Mouse (Mus musculus) cerebellum, postnatal 25 days (tissue): ENCODE data around the gene Fut2.

ENCODE experiments used
- DNase-seq, 2 experiments: peaks; one replicate each; pipeline ENCODE4 v3.0.0; 2021; ENCODE audit warnings: mixed read lengths in 2 of 2

Fut2 gene

DNA sequence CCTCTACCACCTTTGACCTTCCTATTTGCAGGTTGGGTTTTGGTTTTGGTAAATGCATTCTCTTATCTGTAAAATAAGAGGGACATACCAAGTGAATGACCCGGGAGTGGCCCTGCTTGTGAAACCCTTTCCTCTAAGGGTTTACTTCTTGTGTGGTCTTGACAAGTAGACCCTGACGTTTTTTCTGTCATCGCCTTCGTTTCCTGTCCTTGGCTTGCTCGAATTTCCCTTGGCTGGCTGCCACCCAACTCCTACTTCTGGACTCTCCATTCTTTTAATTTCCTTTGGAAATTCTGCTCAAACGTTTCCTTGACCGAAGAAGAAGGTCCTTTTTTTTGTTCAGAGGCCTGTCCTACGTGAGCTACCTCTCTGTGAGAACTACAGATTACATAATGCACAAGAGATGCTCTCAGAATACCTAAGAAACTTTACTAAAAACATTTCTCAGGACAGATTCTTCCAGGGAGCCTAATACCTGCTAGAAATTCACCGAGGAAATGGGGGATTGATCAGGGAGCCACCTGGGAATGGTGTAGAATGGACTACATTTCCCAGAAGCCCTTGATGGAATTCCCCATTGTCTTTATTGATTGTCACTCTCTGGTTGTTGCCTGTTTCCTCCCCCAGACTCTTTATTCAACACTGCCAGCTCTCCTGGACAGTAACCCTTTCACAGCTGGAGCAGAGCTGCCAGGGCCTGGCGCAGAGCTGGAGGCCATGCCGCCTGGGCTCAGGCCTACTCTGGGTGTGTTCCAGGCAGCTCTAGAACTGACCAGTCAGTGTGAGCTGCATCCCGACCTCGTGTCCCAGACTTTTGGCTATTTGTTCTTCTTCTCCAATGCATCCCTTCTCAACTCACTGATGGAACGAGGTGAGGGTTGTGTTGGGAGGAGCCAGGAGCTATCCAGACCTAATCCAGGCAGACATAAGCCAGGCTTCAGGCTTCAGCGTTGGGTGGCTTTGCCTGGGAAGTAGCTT, 30.2 kb downstream of the Fut2 start:
- DNase-seq = peak in 1 of 2 experiments; percentile 33

DNA sequence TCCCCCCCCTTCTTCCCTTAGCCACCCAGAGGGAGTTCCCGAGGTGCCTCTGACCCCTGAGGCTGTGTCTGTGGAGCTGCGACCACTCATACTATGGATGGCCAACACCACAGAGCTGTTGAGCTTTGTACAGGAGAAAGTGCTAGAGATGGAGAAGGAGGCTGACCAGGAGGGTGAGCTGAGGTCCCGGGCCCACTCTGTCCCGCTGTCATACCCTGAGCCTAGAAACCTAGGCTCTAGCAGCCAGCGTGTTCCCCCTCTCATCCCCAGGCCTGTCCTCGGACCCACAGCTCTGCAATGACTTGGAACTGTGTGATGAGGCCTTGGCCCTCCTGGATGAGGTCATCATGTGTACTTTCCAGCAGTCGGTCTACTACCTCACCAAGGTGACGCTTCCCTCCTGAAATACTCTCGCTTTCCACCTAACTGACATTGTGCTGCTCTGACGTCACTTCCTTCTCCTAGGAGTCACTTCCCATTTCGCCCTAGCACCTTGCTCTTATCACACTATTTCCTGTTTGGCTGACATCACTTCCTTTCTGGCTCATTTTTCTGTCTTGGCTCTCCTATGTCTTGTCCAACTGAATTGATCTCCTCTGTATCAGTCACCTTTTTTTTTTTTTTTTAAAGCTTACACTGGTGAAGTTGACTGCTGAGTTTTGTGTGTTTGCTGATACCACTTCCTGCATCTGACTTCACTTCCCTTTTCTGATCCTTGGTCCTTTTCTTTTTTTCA, 31.1 kb downstream of the Fut2 start:
- DNase-seq = no peak

DNA sequence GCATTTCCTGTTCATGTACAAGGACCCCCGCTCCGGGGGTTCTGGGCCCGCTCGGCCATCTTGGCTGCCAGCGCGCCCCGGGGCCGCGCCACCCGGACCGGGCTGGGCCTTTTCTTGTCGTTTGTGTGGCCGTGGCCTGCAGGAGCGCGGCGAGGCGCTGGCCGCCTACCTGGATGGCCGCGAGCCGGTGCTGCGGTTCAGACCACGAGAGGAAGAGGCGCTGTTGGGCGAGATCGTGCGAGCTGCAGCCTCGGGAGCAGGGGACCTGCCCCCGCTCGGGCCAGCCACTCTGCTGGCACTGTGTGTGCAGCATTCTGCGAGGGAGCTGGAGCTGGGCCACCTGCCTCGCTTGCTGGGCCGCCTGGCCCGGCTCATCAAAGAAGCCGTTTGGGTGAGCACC, 33.7 kb downstream of the Fut2 start:
- peak; percentile 76 to 84 for DNase-seq

DNA sequence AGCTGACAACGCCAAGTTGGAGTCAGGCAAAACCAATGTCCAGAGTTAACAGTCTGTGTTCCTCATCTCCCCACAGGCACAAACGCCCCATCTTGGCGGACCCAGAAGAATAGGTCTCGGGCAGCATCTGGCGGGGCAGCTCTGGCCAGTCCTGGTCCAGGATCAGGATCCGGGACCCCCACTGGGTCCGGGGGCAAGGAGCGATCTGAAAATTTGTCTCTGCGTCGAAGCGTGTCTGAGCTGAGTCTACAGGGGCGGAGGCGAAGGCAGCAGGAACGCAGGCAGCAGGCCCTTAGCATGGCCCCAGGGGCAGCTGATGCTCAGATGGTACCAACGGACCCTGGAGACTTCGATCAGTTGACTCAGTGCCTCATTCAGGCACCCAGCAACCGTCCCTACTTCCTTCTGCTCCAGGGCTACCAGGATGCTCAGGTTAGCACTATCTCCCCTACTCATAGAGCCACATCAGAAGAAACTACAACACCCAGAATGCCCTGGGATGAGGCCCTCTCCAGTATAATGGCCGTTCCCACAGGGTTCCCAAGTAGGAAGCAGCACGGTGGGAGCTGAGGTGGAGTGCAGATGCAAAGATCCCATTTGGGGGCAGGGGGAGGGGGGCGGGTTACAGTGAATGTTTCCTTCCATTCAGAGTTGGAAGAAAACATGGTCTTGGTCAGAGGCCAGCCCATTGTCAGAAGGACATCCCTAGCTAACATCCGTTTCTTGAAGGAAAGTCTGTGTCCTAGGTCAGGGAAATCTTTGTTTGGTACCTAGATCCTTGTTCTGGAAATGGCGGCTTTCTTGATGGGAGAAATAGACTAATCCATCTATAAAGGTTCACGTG, 35.9 kb downstream of the Fut2 start:
- DNase-seq = peak in 1 of 2 experiments; percentile 47

DNA sequence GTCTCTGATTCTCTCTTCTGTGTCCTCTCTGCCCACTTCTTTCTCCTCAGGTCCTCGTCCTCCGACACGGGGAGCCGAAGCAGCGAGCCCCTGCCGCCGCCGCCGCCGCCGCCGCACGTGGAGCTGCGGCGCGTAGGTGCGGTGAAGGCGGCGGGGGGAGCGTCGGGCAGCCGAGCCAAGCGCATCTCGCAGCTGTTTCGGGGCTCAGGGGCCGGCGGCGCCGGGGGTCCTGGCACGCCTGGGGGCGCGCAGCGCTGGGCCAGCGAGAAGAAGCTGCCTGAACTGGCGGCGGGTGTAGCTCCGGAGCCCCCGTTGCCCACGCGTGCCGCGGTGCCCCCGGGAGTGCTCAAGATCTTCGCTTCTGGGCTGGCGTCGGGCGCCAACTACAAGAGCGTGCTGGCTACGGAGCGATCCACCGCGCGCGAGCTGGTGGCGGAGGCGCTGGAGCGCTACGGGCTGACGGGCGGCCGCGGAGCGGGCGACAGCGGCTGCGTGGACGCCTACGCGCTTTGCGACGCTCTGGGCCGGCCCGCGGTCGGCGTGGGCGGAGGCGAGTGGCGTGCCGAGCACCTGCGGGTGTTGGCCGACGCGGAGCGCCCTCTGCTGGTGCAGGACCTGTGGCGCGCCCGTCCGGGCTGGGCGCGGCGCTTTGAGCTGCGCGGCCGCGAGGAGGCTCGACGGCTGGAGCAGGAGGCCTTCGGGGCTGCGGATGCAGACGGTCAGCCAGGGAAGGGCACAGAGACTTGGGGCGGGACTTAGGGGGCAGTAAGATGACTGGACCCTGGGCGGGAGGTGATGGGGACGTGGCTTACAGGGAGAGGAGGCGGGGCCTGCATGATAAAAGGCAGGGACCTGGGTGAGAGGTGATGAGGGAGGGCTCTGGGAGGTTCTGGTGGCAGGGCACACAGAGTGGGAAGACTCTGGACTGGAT, 37.6 kb downstream of the Fut2 start:
- peak; percentile 96 to 99 for DNase-seq

DNA sequence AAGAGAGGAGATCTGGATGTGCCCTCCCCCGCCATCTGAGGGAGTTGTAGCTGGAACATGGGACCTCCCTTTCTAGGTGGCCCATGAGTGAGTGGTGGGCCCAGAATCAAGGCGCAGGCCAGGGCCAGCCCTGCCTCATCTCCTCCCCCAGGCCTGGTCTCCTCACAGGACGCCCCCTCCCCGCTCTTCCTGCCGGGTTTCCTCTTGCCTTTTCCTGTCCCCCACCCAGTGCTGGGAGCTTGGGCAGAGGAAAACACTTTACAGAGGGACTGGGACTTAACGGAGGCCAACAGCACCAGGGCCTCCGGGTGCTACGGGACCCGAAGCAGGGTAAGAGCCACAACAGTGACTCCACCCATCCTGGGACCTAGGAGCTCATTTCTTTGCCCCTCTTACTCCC, 38.9 kb downstream of the Fut2 start, which contains the start of gene Rasip1:
Gene Rasip1 (plus strand): TSS at position 228 of the 400 bp plus-strand sequence.
- DNase-seq = no peak

DNA sequence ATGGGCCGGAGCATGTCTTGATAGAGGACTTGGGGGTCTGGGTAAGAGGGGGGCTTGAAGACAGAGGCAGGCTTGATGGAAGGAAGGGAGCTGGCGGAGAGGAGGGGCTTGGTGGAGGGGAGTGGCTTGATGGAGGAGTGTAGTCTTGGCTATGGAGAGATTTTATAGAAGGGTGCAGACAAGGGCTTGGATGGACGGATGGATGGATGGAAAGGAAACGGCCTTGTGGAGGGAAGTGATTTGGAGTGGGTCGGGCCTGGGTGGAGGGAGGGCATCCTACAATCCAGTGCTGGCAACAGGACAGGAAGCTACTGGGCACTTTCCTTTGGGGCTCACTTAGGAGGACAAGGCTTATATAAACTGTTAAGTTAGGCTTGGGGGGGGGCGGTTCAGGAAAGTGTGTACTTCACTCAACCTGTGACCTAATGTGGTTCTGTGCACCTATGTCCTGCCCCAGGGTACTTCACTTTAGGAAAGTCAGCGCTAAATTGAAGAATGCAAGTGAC, 39.6 kb downstream of the Fut2 start:
- DNase-seq = no peak

DNA sequence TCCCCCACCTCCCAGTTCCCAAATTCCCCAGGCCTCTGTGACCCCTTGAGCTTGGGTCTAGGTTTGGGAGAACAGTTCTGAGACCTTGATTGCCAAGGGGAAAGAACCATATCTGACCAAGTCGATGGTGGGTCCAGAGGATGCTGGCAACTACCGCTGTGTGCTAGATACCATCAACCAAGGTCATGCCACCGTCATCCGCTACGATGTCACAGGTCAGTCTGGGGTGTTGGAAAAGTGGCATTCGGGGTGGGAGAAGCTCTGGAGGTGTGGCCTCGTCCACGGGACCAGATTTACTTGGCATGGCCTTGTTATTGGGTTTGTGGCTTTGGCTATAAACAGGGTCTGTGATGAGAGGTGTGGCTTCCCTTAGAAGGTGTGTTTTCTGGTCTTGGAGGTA, 40.7 kb downstream of the Fut2 start:
- DNase-seq = no peak

DNA sequence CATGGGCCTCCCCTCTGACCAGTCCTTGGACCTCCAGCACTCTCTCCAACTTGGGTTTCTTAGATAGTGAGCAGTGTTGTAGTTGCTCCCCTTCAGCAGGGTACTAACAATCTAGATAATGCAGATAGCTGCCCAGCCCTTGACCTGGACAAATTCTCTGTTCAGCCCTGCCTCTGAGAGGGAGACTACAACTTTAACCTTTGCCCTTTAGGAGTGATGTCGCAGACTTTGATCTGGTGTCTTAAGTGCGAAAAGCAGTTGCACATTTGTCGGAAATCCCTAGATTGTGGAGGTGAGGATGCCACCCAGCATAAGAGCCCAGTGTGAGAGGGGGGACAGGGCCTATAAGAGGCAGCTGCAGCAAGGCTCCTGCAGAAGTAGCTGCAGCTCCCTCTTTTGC, 41.5 kb downstream of the Fut2 start:
- DNase-seq = no peak

DNA sequence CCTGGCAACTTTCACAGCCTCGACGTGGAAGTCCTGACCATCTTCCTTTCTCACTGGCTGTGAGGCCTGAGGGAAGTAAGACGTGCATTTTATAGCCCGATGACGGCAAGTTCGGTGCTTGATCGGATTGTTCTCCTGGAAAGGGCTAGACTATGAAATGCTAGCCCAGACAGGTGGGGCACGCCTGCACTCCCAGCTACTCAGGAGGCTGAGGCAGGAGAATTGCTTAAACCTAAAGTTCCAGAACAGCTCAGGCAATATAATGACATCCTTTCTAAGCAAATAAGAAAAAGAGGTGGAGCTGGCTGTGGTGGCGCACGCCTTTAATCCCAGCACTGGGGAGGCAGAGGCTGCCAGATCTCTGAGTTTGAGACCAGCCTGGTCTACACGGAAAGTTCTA, 42.7 kb downstream of the Fut2 start:
- DNase-seq = no peak

DNA sequence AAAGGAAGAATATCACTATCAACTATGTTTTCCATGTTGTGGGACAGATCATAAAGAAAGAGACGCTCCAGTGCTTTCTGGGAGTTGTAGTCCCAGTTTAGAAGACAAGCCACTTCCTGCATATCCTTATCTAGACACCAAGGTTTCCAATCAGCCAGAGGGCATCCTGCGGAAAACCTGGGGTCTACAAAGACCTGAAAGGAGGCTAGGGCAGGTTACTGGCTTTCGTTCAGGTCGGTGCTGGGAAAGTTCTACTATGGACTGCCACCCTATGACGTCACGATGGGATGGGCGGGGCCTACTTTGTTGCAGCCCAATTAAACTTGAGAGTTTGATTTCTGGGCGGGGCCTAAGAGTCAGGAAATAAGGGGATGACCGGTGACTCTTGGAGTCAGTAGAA, 44.8 kb downstream of the Fut2 start, which contains the start of gene Izumo1:
Gene Izumo1 (plus strand): TSS at position 369 of the 400 bp plus-strand sequence.
- peak in 1 of 2 experiments; percentile 37 for DNase-seq

DNA sequence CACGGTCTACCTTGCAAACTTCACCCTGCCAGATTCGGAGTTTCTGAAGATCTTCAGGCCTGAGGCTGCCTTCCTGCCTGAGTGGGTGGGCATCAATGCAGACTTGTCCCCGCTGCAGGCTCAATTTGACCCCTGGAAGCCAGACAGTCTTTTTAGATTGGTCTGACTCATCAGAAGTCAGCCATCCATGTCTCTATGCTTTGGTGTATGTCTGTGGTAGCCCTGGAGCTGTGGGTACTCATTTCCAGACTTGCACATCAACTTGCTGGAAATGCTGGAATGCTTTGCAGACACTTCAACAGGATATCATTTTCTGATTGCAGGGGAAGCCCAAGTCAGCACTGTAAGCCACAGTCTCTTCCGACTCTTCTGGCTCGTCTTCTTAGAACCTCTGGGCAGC, 46.6 kb downstream of the Fut2 start:
- no peak for DNase-seq

DNA sequence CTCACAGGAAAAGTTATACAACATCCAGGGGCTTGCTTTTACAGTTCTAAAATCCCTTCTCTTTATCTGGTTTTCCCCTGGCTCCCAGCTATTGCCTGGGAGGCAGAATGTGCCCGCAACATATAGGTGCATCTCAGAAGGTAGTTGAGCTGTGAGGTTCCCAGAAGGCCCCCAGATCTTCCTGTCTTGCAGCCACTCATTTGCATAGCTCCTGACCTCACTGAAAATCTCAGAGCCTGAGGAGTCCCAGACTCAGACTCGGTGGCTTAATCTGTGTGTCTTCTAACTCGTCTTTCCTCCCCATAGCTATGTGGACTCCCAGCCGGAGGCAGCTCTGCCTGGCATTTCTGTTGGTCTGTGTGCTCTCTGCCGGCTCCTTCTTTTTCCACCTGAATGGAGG, 47.9 kb downstream of the Fut2 start:
- no peak for DNase-seq

DNA sequence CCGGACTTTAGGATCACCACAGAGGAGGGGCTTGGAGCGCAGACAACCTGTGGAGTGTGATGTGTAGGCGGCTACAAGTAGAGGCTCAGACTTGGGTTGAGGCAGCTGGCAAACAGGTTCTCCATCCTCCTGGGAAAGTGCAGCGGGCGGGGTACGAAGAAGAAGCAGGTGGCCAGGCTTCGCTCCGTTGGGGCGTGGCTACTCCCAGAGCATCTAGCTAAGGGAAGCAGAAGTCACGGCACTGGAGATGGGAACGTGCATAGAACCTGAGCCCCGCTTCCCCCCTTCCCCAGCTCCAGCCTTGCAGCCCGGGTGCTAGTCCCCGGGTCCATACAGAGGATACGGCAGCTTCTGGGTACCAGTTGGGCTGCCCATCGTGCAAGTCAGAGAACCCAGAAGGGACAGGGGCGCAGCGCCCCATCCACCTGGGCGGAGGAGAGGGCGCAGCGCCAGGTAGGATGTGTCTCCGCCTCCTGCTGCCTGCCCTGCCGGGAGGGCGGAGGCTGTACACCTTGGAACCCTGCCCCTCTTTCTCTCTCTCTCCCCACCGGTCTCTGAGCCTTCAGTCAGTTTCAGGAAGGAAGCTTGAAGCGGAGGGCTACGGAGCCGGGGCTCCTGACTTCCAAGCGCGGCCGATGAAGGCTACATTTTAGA, 49.0 kb downstream of the Fut2 start, which contains the start of gene Fut1:
Gene Fut1 (plus strand): TSS at position 248 of the 654 bp plus-strand sequence.
- DNase-seq = peak; percentile 46 to 61

DNA sequence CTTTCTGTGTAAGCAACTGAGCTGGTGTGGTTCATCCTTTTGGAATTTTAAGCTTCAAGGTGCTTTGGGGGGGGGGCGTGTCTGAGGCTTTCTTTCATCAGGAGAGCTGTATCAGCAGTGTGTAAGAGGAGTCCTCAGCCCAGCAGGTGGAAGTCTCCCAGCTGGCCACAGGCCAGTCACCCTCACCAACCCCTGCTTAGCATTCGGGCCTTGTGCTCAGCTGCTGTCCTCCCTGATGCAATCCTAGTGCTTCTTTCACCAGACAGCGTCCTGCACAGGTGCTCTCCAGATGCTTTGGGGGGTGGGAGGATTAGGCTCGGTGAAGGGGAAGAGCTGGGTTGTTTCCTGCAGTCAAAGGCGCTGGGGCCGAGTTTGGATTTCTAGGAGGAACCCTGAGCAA, 49.9 kb downstream of the Fut2 start:
- DNase-seq = no peak

DNA sequence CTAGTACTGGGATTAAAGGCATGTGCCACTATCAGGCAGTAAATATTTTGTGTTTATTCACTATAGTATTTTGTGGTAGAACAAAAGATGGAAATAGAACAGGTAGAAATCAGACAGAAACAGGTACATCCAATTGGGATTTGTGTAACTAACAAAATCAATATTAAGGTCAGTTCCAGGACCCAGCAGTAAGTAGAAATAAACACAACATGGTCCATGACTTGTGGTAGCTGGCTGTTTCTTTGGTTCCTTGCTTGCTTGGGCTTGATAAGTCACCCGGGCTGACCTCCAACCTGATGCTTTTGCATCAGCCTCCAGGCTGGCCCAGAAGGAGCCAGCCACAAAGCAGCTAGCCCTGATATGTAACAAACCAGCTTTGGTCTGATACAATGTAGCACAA, 56.7 kb downstream of the Fut2 start:
- DNase-seq = no peak

DNA sequence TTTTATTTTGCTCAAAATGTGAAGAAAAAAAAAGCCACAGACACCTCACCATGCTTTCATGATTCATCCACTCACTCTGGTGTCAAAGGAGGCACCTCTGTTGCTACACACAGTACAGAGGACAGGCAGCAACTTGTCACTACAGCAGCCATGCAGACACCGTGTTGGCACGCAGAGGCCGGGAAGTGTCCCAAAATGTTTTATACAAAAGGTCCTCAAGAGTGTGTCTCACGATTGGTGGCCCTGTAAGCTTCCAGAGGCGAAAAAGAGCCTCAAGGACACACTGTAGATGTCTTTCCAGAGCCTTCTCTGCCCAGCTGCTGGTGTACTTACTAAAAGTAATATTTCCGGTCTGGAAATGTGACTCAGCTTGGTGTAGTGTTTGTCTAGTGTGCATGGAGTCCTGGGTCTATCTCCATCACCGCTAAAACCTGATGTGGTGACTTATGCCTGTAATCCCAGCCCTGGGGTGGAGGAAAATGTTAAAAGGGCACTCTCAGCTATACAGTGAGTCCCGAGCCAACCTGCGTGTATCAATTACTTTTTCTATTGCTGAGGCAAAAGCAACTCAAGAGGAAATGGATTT, 60.4 kb downstream of the Fut2 start:
- DNase-seq = no peak

DNA sequence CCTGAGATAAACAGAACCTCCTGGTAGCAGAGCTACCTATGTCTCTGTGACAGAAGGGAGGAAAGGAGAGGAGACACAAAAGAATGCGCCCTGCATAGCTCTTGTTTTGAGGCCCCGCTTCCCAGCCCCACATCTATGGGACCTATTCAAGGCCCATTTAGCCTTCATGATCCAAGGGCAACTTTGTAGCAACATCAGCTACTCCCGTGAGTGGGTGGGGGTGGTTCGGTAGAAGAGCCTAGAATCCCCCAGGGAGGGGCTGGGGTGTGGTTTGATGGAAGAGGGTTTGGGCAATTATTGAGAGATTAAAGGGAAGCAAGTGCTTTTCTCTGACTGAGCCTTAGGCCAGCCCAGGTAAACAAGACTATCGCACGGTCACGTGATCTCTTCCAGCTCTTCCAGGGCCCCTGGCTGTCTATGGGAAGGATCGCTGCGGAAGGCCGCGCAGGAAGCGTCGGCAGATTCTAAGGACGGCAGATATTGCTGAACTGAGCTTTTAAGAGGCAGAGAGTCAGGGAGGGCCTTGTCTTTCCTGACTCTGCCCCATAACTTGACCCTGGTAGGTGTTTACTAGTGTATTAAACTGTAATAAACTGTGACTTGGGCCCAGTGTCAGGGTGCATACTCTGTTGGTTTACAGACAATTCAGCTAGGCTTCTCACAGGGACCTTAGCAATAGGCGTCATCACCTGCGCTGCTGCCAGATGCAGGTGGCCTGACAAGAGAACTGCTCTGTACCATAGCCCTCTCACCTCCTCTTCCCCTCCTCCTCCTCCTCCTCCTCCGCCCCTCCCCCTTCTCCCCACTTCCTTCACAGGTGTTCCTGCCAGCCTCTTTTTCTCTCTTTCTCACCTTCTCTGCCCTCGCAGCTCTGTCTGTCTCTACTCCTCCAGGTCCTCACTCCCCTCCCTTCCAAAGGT, 67.0 kb downstream of the Fut2 start:
- DNase-seq = no peak
